Mouse (Mus musculus): ENCODE data around the gene Gucy2g. TPM values are rescaled to one million over a fixed set of nuclear protein-coding genes. Genes with fewer than 3 reads are reported as not detected.

The Gucy2g gene
- total and polyA plus RNA-seq, 2 experiments from 2014 or later, result not detected

GRCm38 (mm10) chr19:55218741-55219221, 22.3 kb downstream of the Gucy2g start:
- 14% methylated on average over 12 of the region's 12 CpGs for WGBS
- Histone ChIP-seq H3K4me1 (ENCODE audit: control insufficient read depth, insufficient read depth) (no peaks in the 10 kb centered on the region), H3K27ac (ENCODE audit: low read depth) (no peak overlapping the region), H3K9me3 (replicated peaks; ENCODE audit: control insufficient read depth, low read length) (no peaks in the 10 kb centered on the region), H3K27me3 (ENCODE audit: control insufficient read depth, insufficient read depth, low read length) (no peaks in the 10 kb centered on the region), H3K36me3 (replicated peaks; ENCODE audit: control insufficient read depth, insufficient read depth, low read length) (no peaks in the 10 kb centered on the region), H3K4me2 (ENCODE audit: low read depth, low read length) (peak overlapping the region; percentile 65), H3K4me3 (ENCODE audit: low read depth, low read length) (peak overlapping the region; percentile 47), H3K9ac (replicated peaks; ENCODE audit: low read depth, low read length) (no peak overlapping the region)
- no peak for DNase-seq (ENCODE audit: low spot score)
- TF ChIP-seq CTCF (IDR thresholded peaks at IDR 0.05; ENCODE audit: low read depth) (no peak), EP300 (IDR thresholded peaks at IDR 0.05; ENCODE audit: low read depth) (no peak)
- peak; percentile 39 for ATAC-seq (ENCODE audit: insufficient read depth, low read depth)

GRCm38 (mm10) chr19:55218192-55218739, 22.8 kb downstream of the Gucy2g start:
- Histone ChIP-seq H3K9ac (replicated peaks; ENCODE audit: low read depth, low read length) (no peak overlapping the region), H3K27me3 (ENCODE audit: control insufficient read depth, insufficient read depth, low read length) (no peaks in the 10 kb centered on the region), H3K4me3 (ENCODE audit: low read depth, low read length) (peak overlapping the region; percentile 47), H3K36me3 (replicated peaks; ENCODE audit: control insufficient read depth, insufficient read depth, low read length) (no peaks in the 10 kb centered on the region), H3K4me1 (ENCODE audit: control insufficient read depth, insufficient read depth) (no peaks in the 10 kb centered on the region), H3K9me3 (replicated peaks; ENCODE audit: control insufficient read depth, low read length) (no peaks in the 10 kb centered on the region), H3K4me2 (ENCODE audit: low read depth, low read length) (peak overlapping the region; percentile 65), H3K27ac (ENCODE audit: low read depth) (no peak overlapping the region)
- peak; percentile 78 for ATAC-seq (ENCODE audit: insufficient read depth, low read depth)
- WGBS, result 4% methylated on average over 20 of the region's 20 CpGs
- TF ChIP-seq CTCF (IDR thresholded peaks at IDR 0.05; ENCODE audit: low read depth) (peak; percentile 80), EP300 (IDR thresholded peaks at IDR 0.05; ENCODE audit: low read depth) (no peak)
- peak; percentile 68 for DNase-seq (ENCODE audit: low spot score)

- no peak overlapping the region for H3K4me3 ChIP-seq (ENCODE audit: low read depth, low read length)
- DNase-seq (ENCODE audit: low spot score) (no peak), ATAC-seq (ENCODE audit: insufficient read depth, low read depth) (no peak)
- 61% methylated on average over 9 of the region's 9 CpGs for WGBS
- no peaks in the 10 kb centered on the region for H3K4me1 ChIP-seq (ENCODE audit: control insufficient read depth, insufficient read depth)
- H3K9me3 ChIP-seq (replicated peaks; ENCODE audit: control insufficient read depth, low read length), result no peaks in the 10 kb centered on the region
- no peak overlapping the region for H3K9ac ChIP-seq (replicated peaks; ENCODE audit: low read depth, low read length)
- H3K4me2 ChIP-seq (ENCODE audit: low read depth, low read length), result no peak overlapping the region
- no peaks in the 10 kb centered on the region for H3K27me3 ChIP-seq (ENCODE audit: control insufficient read depth, insufficient read depth, low read length)
- H3K27ac ChIP-seq (ENCODE audit: low read depth), result no peak overlapping the region
- H3K36me3 ChIP-seq (replicated peaks; ENCODE audit: control insufficient read depth, insufficient read depth, low read length), result no peaks in the 10 kb centered on the region
- TF ChIP-seq CTCF (IDR thresholded peaks at IDR 0.05; ENCODE audit: low read depth) (no peak), EP300 (IDR thresholded peaks at IDR 0.05; ENCODE audit: low read depth) (no peak)
These were observed 23.7 kb downstream of the Gucy2g start for GRCm38 (mm10) chr19:55217365-55217764.

- DNase-seq (ENCODE audit: low spot score) (no peak), ATAC-seq (ENCODE audit: insufficient read depth, low read depth) (no peak)
- H3K27me3 ChIP-seq (ENCODE audit: control insufficient read depth, insufficient read depth, low read length), result no peaks in the 10 kb centered on the region
- H3K4me2 ChIP-seq (ENCODE audit: low read depth, low read length), result no peak overlapping the region
- no peak overlapping the region for H3K27ac ChIP-seq (ENCODE audit: low read depth)
- no peak overlapping the region for H3K4me3 ChIP-seq (ENCODE audit: low read depth, low read length)
- TF ChIP-seq CTCF (IDR thresholded peaks at IDR 0.05; ENCODE audit: low read depth) (no peak), EP300 (IDR thresholded peaks at IDR 0.05; ENCODE audit: low read depth) (no peak)
- H3K36me3 ChIP-seq (replicated peaks; ENCODE audit: control insufficient read depth, insufficient read depth, low read length), result no peaks in the 10 kb centered on the region
- H3K4me1 ChIP-seq (ENCODE audit: control insufficient read depth, insufficient read depth), result no peaks in the 10 kb centered on the region
- 85% methylated on average over 4 of the region's 4 CpGs for WGBS
- no peaks in the 10 kb centered on the region for H3K9me3 ChIP-seq (replicated peaks; ENCODE audit: control insufficient read depth, low read length)
- H3K9ac ChIP-seq (replicated peaks; ENCODE audit: low read depth, low read length), result no peak overlapping the region
These were observed 24.2 kb downstream of the Gucy2g start for GRCm38 (mm10) chr19:55216876-55217275.

GRCm38 (mm10) chr19:55213617-55214340, 27.3 kb downstream of the Gucy2g start:
- Histone ChIP-seq H3K4me2 (ENCODE audit: low read depth, low read length) (no peak overlapping the region), H3K9ac (replicated peaks; ENCODE audit: low read depth, low read length) (no peak overlapping the region), H3K4me3 (ENCODE audit: low read depth, low read length) (no peak overlapping the region), H3K27ac (ENCODE audit: low read depth) (no peak overlapping the region), H3K4me1 (ENCODE audit: control insufficient read depth, insufficient read depth) (no peaks in the 10 kb centered on the region), H3K27me3 (ENCODE audit: control insufficient read depth, insufficient read depth, low read length) (no peaks in the 10 kb centered on the region), H3K36me3 (replicated peaks; ENCODE audit: control insufficient read depth, insufficient read depth, low read length) (no peaks in the 10 kb centered on the region), H3K9me3 (replicated peaks; ENCODE audit: control insufficient read depth, low read length) (no peaks in the 10 kb centered on the region)
- ATAC-seq (ENCODE audit: insufficient read depth, low read depth) (no peak), DNase-seq (ENCODE audit: low spot score) (no peak)
- TF ChIP-seq CTCF (IDR thresholded peaks at IDR 0.05; ENCODE audit: low read depth), result no peak
- TF ChIP-seq EP300 (IDR thresholded peaks at IDR 0.05; ENCODE audit: low read depth), result no peak
- WGBS, result 67% methylated on average over 12 of the region's 12 CpGs

Data from heart, postnatal 0 days (tissue).